Comparison of ENCODE assay signal across 12 mouse cellular contexts in the genomic region with DNA sequence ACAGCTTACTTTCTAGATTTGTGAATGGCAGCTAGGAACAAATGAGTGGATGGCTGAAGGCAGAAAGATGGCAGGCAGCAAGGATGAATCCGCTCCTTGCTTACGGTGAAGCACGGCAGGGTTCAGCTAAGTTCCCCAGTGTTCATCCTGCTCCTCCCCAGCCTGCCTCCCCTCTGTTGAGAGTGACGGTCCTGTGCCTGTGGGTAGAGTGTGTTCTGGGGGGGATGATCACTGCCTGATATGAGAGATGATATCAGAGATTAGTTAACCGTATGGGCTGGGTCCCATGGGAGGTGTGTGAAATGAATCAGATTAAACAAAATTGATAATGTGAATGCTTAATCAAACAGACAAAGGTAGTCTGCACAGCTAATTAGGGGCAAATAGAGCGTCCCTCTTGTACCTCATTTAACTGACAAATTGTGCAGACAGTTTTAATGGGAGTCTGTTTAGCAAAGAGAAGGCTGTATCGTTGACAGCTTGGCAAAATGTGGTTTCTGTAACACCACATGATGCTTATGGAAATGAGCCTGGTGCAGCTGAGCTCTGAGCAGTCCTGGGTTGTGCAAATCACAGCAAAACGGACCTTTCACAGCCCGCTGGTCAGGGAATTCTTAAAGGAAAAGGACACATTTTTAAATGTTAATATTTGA. TPM values are rescaled to one million over a fixed set of nuclear protein-coding genes. Genes with fewer than 3 reads are reported as not detected.
DNase-seq lines count a peak whose midpoint lies in the region; ATAC-seq and TF ChIP-seq lines count a peak whose summit lies in the region.
"Had no signal": no experiment of that assay in that cellular context is flagged by ENCODE, and none has a peak within 500 bp of the region (broad histone marks: within the 10 kb centered on the region; RNA-seq: fewer than 3 reads in every experiment).

No protein-coding gene starts in this region.

- no peak for ATAC-seq in kidney, postnatal 0 days (replicated peaks; ENCODE audit: low FRiP score, low read depth)
- ATAC-seq in hindbrain, embryonic 12.5 days (ENCODE audit: low FRiP score), result peak; percentile 94
- ATAC-seq in midbrain, embryonic 15.5 days (replicated peaks), result peak; percentile 92
- ATAC-seq: liver, postnatal 0 days had no signal

- no peak overlapping the region for H3K4me2 ChIP-seq in kidney, postnatal 0 days (ENCODE audit: low read length)
- peak overlapping the region; percentile 18 for H3K4me2 ChIP-seq in hindbrain, embryonic 12.5 days (replicated peaks)
- H3K4me2 ChIP-seq in midbrain, embryonic 15.5 days, result peak overlapping the region; percentile 39
- H3K4me2 ChIP-seq: heart, embryonic 15.5 days had no signal

- peak; percentile 7 for DNase-seq in kidney, postnatal 0 days (ENCODE audit: low spot score)
- DNase-seq in kidney, postnatal 4 days, result no peak
- DNase-seq in brain, embryonic 14.5 days (ENCODE audit: low read depth), result peak; percentile 95
- DNase-seq in adrenal gland, adult 8-10 months, result no peak
- DNase-seq in adrenal gland, adult 18-20 months (ENCODE audit: low spot score in 2 of 2), result no peak
- no peak for DNase-seq in urinary bladder, adult 18-20 months (ENCODE audit: low spot score in 2 of 2)
- DNase-seq: kidney, adult 11 months; liver, postnatal 0 days had no signal

- H3K9me3 ChIP-seq in kidney, postnatal 0 days (replicated peaks; ENCODE audit: low read length), result no peaks in the 10 kb centered on the region
- no peaks in the 10 kb centered on the region for H3K9me3 ChIP-seq in hindbrain, embryonic 12.5 days (replicated peaks)
- no peaks in the 10 kb centered on the region for H3K9me3 ChIP-seq in midbrain, embryonic 15.5 days
- H3K9me3 ChIP-seq: heart, embryonic 15.5 days had no signal

- no peaks in the 10 kb centered on the region for H3K27me3 ChIP-seq in kidney, postnatal 0 days (ENCODE audit: insufficient read depth, low read length)
- H3K27me3 ChIP-seq in hindbrain, embryonic 12.5 days, result peaks cover 26% of the 10 kb centered on the region
- peaks cover 4% of the 10 kb centered on the region; the same call in 1 of the 2 replicates for H3K27me3 ChIP-seq in midbrain, embryonic 15.5 days (replicated peaks)
- H3K27me3 ChIP-seq: heart, embryonic 15.5 days had no signal

- H3K4me1 ChIP-seq in kidney, postnatal 0 days (replicated peaks; ENCODE audit: insufficient read depth, low read length), result no peaks in the 10 kb centered on the region
- peaks cover 12% of the 10 kb centered on the region for H3K4me1 ChIP-seq in hindbrain, embryonic 12.5 days
- peaks cover 17% of the 10 kb centered on the region for H3K4me1 ChIP-seq in midbrain, embryonic 15.5 days
- H3K4me1 ChIP-seq: heart, embryonic 15.5 days had no signal

- H3K4me3 ChIP-seq in kidney, postnatal 0 days (replicated peaks; ENCODE audit: low read depth, low read length), result no peak overlapping the region
- no peak overlapping the region for H3K4me3 ChIP-seq in hindbrain, embryonic 12.5 days
- H3K4me3 ChIP-seq in midbrain, embryonic 15.5 days, result 0 out of 2 replicates have a peak overlapping the region, but pooled peaks have one; percentile 2
- H3K4me3 ChIP-seq: heart, embryonic 15.5 days had no signal

- no peak for TF ChIP-seq POLR2A in brain, embryonic 14.5 days (IDR thresholded peaks at IDR 0.05; ENCODE audit: borderline replicate concordance, extremely low read depth, insufficient read depth, insufficient read length, poor library complexity, severe bottlenecking)

- no peaks in the 10 kb centered on the region for H3K36me3 ChIP-seq in kidney, postnatal 0 days (ENCODE audit: insufficient read depth, low read length)
- no peaks in the 10 kb centered on the region for H3K36me3 ChIP-seq in hindbrain, embryonic 12.5 days
- H3K36me3 ChIP-seq in midbrain, embryonic 15.5 days (replicated peaks), result no peaks in the 10 kb centered on the region
- H3K36me3 ChIP-seq: heart, embryonic 15.5 days had no signal

- no peak overlapping the region for H3K9ac ChIP-seq in kidney, postnatal 0 days (ENCODE audit: low read depth, low read length)
- no peak overlapping the region for H3K9ac ChIP-seq in hindbrain, embryonic 12.5 days
- H3K9ac ChIP-seq in midbrain, embryonic 15.5 days, result no peak overlapping the region
- H3K9ac ChIP-seq: heart, embryonic 15.5 days; liver, postnatal 0 days had no signal

- no peak overlapping the region for H3K27ac ChIP-seq in kidney, postnatal 0 days
- peak overlapping the region; percentile 46; the same call in 1 of the 2 replicates for H3K27ac ChIP-seq in hindbrain, embryonic 12.5 days
- H3K27ac ChIP-seq in midbrain, embryonic 15.5 days, result 0 out of 2 replicates have a peak overlapping the region, but pooled peaks have one; percentile 9
- H3K27ac ChIP-seq: heart, embryonic 15.5 days had no signal

- WGBS in kidney, postnatal 0 days, result 47% methylated on average over 9 of the region's 9 CpGs
- 26% methylated on average over 9 of the region's 9 CpGs for WGBS in hindbrain, embryonic 12.5 days
- WGBS in midbrain, embryonic 15.5 days, result 12% methylated on average over 9 of the region's 9 CpGs

- no peak for TF ChIP-seq CTCF in kidney, postnatal 0 days (IDR thresholded peaks at IDR 0.05; ENCODE audit: low read depth)
- TF ChIP-seq CTCF in brain, embryonic 14.5 days (IDR thresholded peaks at IDR 0.05; ENCODE audit: borderline replicate concordance, extremely low read depth, insufficient read depth, insufficient read length), result no peak

RNA-seq across cellular contexts. Expression of a gene that starts 40.3 kb away (rescaled TPM):
- polyA plus RNA-seq in kidney, postnatal 0 days (2015; fragmentation: Nextera tagmentation; extraction: Ambion mirVana), result not detected in 2 replicates
- polyA plus RNA-seq in brain, embryonic 14.5 days (2012; rRNA removed), result 3.3 and 5.7 TPM in 2 replicates
- polyA plus RNA-seq in hindbrain, embryonic 12.5 days (2016; fragmentation: Nextera tagmentation; extraction: Ambion mirVana), result 40.8 and 46.1 TPM in 2 replicates
- polyA plus RNA-seq in midbrain, embryonic 15.5 days (2015; fragmentation: Nextera tagmentation; extraction: Ambion mirVana), result 1.6 and 2.7 TPM in 2 replicates
- total RNA-seq in adrenal gland, adult 8-10 months (2022), result not detected
- not detected for total RNA-seq in adrenal gland, adult 18-20 months (2021)
- total RNA-seq: left cerebral cortex, postnatal 36 days had no signal
- polyA plus RNA-seq: heart, embryonic 15.5 days; liver, postnatal 0 days had no signal

Comparison
In these comparisons a context has a peak if more than half of its experiments do, and no peak if none do; other contexts are left out.
1. DNase-seq: peak in kidney, postnatal 0 days (single experiment) and brain, embryonic 14.5 days (single experiment); none in kidney, postnatal 4 days (0 of 2), adrenal gland, adult 8-10 months (single experiment), adrenal gland, adult 18-20 months (0 of 2) and urinary bladder, adult 18-20 months (0 of 2).